Mouse (Mus musculus) heart, postnatal 25 days (tissue): ENCODE measurements at regions not wholly inside any gene's neighbourhood (a gene's known extent, or its start where the extent isn't known, plus 50 kb on each side); places are given as distances from the start of the nearest gene placed in this dataset.
A peak's percentile ranks its signal among the peaks of the same experiment; 100 is the strongest.

ENCODE experiments used
- DNase-seq: peaks from one replicate; pipeline ENCODE4 v3.0.0; 2022; ENCODE audit warnings: low spot score
- intact Hi-C: fragments of 180-260 bp; cut with DNase I; formaldehyde crosslinking; loops from one replicate; pipeline ENCODE4 v1.15.1; 2025

DNA sequence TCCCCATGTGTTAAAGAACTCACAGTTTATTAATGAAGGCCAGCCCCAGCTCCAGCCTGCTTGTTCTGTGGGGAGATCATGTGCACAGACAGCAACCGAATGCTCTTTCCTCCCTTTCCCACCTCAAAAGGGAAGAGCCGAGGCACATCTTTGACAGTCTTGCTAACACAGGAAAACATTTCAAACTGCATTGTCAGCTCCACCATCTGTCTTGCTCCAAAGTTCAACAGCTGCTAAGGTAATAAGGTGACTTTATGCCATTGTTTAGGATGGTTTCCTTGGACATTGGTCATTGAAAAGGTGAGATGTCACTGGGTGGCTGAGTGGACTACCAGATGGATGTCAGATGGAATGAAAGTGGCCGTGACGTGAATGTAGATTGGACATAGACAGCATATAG lies 58.0 kb upstream of the Cep85l start:
- DNase-seq: no peak
- intact Hi-C loops: loop anchor here (2.0 kb wide), 2 partner anchors 23 to 71 kb away; no protein-coding TSS in a partner anchor

DNA sequence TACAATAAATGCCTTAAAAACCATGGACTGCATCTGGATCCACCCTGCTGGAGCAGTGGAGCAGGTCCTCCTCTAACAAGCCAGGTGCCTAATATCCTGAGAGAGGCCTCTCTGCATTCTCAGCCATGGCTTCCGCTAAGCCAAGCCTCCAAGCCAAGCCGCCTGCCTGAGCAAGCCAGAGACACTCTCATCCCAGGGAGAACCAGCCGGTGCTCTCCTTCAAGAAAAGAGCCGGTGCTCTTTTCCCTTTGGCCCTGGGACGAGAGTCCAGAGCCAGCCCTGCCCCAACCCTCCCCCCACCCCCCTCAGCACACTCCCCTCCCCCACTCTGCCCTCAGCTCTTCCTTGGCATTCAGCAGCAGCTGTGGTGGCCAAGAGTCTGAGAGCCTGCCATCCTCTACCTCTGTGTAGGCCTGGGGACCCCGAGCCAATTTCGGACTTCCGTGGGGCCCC lies 56.3 kb upstream of the Cep85l start:
- intact Hi-C loops: no loop called here
- no peak for DNase-seq

DNA sequence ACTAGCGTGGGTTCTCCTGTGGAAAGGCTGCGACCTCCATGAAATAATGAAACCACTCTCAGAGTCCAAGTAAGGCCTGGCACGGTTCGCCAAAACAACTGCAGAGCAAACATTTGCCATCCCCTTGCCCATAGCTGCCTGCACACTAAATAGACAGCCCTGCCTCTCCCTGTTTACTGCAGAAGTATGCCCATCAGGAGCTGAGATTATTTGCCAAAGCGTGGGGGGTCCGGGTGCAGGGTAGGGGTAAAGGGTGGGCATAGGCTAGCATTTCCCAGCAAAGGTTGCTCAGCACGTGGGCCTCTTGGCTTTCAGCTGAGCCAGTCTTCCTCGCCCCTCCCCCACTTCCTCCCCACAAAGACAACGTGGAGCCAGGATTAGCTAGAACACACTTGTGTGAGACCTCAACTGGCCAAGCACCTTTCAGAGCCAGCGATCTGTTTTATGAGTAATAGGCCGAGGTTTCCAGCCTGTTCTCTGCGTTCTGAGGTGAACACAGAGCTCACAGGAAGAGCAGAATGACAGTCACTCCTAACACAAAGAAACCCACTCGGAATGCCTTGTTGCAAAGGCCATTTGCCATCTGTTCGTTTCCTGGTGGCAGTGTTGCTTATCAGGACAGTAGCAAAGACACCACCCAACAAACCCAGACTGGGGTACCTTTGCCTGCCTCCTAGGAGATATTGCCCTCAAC lies 55.6 kb upstream of the Cep85l start:
- peak; percentile 78 for DNase-seq
- intact Hi-C loops: loop anchor here (2.0 kb wide), 3 partner anchors 21 to 63 kb away; partner anchors contain the start of gene Cep85l

DNA sequence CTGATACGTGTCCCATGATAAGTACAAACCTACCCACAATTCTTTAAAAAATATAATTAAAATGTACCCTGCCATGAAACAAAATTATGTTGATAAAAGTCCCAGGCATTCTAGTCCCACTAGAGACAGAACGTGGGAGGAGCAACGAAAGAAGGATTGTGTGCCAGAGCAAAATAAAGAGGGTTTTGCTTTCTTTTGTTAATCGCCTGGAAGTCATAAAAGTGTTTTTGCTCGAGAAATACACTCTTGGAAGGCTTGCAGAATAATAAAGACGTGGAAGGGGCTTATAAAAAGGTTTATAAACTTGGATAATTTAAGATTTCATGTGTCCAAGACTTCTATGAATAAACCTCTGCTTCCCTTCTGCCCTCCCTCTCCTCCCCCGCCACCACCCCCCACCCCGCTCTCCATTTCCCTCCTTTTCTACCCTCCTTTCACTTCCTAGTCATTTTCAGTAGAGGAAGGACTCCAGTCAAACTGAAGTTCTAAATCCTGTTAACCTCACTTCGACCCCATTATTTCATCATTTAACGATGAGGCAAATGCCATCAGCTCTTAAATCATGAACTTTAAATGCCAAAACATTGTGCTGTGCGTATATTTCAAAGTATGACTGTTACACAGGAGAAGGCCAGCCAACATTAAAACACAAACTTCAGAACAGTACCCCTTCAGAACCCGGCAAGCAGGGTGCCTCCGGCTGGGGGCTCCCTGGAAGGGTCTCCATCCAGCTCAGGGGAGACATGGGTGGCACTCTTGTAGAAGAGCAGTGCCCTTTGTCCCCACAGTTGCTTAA lies 54.8 kb upstream of the Cep85l start:
- intact Hi-C loops: loop anchor here (2.0 to 5.0 kb wide), 4 partner anchors 20 to 87 kb away; partner anchors contain the start of gene Cep85l

DNA sequence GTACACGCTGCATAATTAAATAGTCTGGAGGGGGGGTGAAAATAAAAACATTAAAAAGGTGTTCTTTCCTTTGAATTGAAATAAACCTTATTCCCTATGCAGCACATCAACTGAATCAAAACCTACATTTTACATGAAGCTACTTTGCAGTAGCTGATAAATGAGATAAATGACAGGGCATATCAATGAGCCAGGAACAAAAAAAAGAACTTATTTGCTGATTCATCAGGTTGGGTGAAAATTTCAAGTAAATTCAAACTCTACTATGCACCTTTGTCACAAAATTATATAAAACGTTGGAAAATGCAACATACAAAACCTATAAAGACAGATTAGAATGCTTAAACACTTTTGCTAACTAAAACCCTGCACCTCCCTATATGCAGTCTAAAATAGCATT lies 53.0 kb upstream of the Cep85l start:
- no peak for DNase-seq
- intact Hi-C loops: loop anchor here (5.0 kb wide), 1 partner anchor 85 kb away; no protein-coding TSS in a partner anchor

More for the DNA sequence above, 54.8 kb upstream of the Cep85l start:
- DNase-seq: no peak

DNA sequence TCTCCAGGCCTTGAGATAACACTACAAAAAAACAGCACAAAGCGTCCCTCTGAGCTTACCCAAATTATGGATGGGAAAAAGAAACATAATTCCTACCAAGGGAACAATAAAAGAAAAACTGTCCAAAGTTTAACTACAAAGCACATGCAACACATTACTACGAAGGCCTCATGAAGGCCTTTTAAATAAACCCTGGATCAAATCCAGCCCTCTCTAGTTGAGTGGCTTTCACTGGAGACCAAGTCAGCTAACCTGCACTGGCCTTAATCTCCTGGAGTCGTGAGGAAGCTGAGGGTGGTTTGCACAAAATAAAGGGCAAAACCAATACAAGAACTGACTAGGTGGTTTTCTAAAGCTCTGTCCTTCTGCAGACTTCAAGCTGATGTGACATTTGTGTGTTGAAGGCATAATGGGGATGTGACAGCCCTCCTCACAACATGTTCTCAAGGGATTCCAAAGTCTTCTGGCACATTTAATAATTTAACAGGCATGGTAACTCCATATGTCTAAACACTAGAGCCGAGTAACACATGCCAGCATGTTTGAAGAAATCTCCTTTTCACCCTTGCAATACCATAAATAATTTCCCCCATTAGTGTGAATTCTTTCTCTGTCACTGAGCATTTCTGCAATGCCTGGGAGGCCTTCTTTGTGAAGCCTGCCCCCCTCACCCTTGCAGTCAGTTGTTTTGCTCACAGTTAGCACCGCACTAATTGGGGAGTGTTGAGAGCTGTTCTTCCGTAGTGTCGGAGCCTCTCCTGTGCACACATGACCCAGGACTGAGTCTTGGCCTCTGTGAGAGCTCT lies 50.0 kb upstream of the Cep85l start:
- DNase-seq: no peak
- intact Hi-C loops: loop anchor here (5.0 kb wide), 1 partner anchor 82 kb away; no protein-coding TSS in a partner anchor
